Mouse (Mus musculus) liver, embryonic 16.5 days (tissue): ENCODE measurements around the gene Znhit6. TPM values are rescaled to one million over a fixed set of nuclear protein-coding genes. Genes with fewer than 3 reads are reported as not detected.
A peak's percentile ranks its signal among the peaks of the same experiment; 100 is the strongest.

ENCODE experiments used
- ATAC-seq: fragments of 200-750 bp; cut with Nextera tagmentation; 2 replicates; pipeline ENCODE4 v1.8.0; 2017; ENCODE audit warnings: low read depth, mild to moderate bottlenecking, moderate number of reproducible peaks, moderate library complexity
- H3K27ac ChIP-seq: fragments of 300-500 bp; sonication (generic); 2 replicates; pipeline ENCODE4 v1.5.1; 2014; ENCODE audit warnings: mild to moderate bottlenecking, low read length
- H3K27me3 ChIP-seq: fragments of 300-500 bp; sonication (generic); 2 replicates; pipeline ENCODE4 v1.6.1; 2014; ENCODE audit warnings: low read depth, low read length, mixed read lengths; ENCODE audit not compliant: control insufficient read depth, insufficient read depth
- H3K36me3 ChIP-seq: fragments of 300-500 bp; sonication (generic); 2 replicates; pipeline ENCODE4 v1.6.1; 2014; ENCODE audit warnings: mild to moderate bottlenecking; ENCODE audit not compliant: control insufficient read depth, insufficient read depth
- H3K4me1 ChIP-seq: fragments of 300-500 bp; sonication (generic); 2 replicates; pipeline ENCODE4 v1.6.1; 2014; ENCODE audit warnings: low read depth, low read length, mixed read lengths; ENCODE audit not compliant: control insufficient read depth
- H3K4me2 ChIP-seq: fragments of 300-500 bp; sonication (generic); 2 replicates; pipeline ENCODE4 v1.6.1; 2014; ENCODE audit warnings: low read depth, low read length, mixed read lengths
- H3K4me3 ChIP-seq: fragments of 300-500 bp; sonication (generic); 2 replicates; pipeline ENCODE4 v1.5.1; 2014; ENCODE audit warnings: low read depth, mild to moderate bottlenecking, low read length
- H3K9ac ChIP-seq: fragments of 300-500 bp; sonication (generic); 2 replicates; pipeline ENCODE4 v1.6.1; 2014; ENCODE audit warnings: low read depth, low read length
- H3K9me3 ChIP-seq: fragments of 300-500 bp; sonication (generic); replicated peaks from 2 replicates; pipeline ENCODE4 v1.6.1; 2016; ENCODE audit warnings: low read length; ENCODE audit not compliant: control insufficient read depth
- WGBS: fragments of 180-500 bp; shearing (Covaris S2); extraction: QIAGEN DNeasy Blood & Tissue Kit; methylation state at CpG from one replicate; pipeline ENCODE4 v1.1.7; 2014; ENCODE audit not compliant: insufficient replicate concordance; 5-methylcytosine and 5-hydroxymethylcytosine counted together
- polyA plus RNA-seq: library from polyadenylated mRNA; unstranded; fragments of >200 nt; fragmentation: Nextera tagmentation; extraction: Ambion mirVana; gene quantifications from 2 replicates; pipeline ENCODE4 v1.2.1, GENCODE M21; 2015

The Znhit6 gene
- polyA plus RNA-seq, 1 experiment from 2014 or later = 9.5 TPM

DNA sequence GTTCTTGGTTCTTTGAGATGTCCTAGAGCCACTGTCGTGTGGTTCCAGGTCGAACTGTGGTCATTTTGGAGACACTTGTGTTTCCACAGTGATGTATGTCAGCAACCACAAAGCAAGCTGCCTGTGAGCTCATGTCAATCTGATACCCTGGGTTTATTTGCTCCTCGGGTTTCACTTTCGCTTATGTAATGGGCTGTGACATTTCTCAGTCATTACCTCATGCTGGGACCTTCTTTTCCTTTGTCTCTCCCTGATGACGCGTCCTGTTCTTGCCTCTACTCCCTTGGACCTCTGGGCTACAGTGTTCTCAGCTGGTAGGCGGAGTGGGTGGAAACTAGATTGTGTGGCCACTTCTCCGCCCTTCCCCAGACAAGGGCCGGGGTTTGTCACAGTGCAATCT, 42.3 kb downstream of the Znhit6 start:
- WGBS = 44% methylated on average over 9 of the region's 9 CpGs
- no peak for ATAC-seq
- no peak overlapping the region for H3K4me3 ChIP-seq
- H3K36me3 ChIP-seq = no peaks in the 10 kb centered on the region
- H3K4me1 ChIP-seq = no peaks in the 10 kb centered on the region; the same call in 1 of the 2 replicates
- H3K27ac ChIP-seq = no peak overlapping the region
- no peak overlapping the region for H3K4me2 ChIP-seq
- no peak overlapping the region for H3K9ac ChIP-seq
- H3K27me3 ChIP-seq = no peaks in the 10 kb centered on the region
- no peaks in the 10 kb centered on the region for H3K9me3 ChIP-seq

DNA sequence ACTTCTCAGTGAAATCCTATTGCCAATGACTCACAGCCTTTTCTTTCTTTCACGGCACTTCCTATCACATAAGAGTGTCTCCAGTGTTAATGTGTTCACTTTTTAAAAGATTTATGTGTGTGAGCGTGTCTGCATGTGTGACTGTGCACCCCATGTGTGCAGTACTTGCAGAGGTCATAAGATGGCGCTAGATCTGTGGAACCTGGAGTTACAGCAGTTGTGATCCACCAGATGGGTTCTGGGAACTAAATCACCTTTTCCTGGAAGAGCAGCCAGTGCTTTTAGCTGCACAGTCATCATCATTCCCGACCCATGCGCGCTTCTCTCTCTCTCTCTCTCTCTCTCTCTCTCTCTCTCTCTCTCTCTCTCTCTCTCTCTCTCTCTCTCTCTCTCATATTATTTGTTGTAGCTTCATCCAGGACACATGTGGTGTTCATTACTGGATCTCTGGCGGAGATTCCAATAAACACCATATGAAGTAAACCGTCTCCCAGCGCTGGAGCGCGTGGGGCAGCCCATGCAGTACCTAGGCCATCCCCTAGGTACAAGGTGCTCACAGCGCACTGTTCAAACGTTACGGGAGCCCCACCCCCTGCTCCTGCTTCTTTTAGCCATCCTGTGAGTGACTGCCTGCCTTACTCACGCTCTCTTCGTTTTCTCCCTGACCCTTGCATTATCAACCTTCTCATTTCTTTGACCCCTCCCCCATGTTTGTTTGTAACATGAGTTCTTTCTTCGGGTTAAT, 43.8 kb downstream of the Znhit6 start:
- Histone ChIP-seq H3K4me2 (no peak overlapping the region), H3K9ac (no peak overlapping the region), H3K36me3 (no peaks in the 10 kb centered on the region), H3K27me3 (no peaks in the 10 kb centered on the region), H3K27ac (no peak overlapping the region), H3K4me3 (no peak overlapping the region), H3K4me1 (no peaks in the 10 kb centered on the region; the same call in 1 of the 2 replicates), H3K9me3 (no peaks in the 10 kb centered on the region)
- ATAC-seq = no peak
- WGBS = 75% methylated on average over 17 of the region's 17 CpGs

GRCm38 (mm10) chr3:145621209-145621608, 45.2 kb downstream of the Znhit6 start:
- WGBS = 56% methylated on average over 4 of the region's 4 CpGs
- Histone ChIP-seq H3K36me3 (no peaks in the 10 kb centered on the region), H3K4me2 (no peak overlapping the region), H3K4me1 (no peaks in the 10 kb centered on the region), H3K9me3 (no peaks in the 10 kb centered on the region), H3K27me3 (no peaks in the 10 kb centered on the region), H3K27ac (no peak overlapping the region), H3K4me3 (no peak overlapping the region), H3K9ac (no peak overlapping the region)
- no peak for ATAC-seq

GRCm38 (mm10) chr3:145623047-145623446, 47.0 kb downstream of the Znhit6 start:
- Histone ChIP-seq H3K4me2 (no peak overlapping the region), H3K36me3 (no peaks in the 10 kb centered on the region), H3K27ac (no peak overlapping the region), H3K4me1 (no peaks in the 10 kb centered on the region), H3K9me3 (no peaks in the 10 kb centered on the region), H3K27me3 (no peaks in the 10 kb centered on the region), H3K9ac (no peak overlapping the region), H3K4me3 (no peak overlapping the region)
- no peak for ATAC-seq
- WGBS = 74% methylated on average over 12 of the region's 12 CpGs

GRCm38 (mm10) chr3:145624786-145625185, 48.8 kb downstream of the Znhit6 start:
- no peaks in the 10 kb centered on the region for H3K36me3 ChIP-seq
- H3K27me3 ChIP-seq = no peaks in the 10 kb centered on the region
- H3K4me2 ChIP-seq = no peak overlapping the region
- no peak overlapping the region for H3K27ac ChIP-seq
- ATAC-seq = no peak
- H3K9ac ChIP-seq = no peak overlapping the region
- H3K9me3 ChIP-seq = no peaks in the 10 kb centered on the region
- H3K4me3 ChIP-seq = no peak overlapping the region
- no peaks in the 10 kb centered on the region for H3K4me1 ChIP-seq
- WGBS = 65% methylated on average over 4 of the region's 4 CpGs

DNA sequence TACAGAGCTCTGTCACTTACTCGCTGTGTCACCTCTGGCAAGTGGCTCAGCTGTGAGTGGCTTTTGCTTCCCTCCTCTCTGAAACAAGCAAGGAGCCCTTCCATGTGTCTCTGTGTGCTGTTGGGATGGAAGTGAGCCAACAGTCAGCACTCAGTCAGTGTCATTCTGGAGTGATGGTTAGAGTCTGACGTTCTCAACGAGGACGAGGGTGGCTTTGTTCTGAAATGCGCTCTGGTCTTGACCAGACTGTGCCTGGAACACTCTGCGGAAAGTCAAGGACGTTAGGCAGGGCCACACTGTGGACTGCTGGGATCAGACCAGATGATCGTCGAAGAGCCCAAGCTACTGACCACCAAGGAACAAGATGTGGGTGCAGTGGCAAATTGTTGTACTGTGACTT, 49.5 kb downstream of the Znhit6 start:
- no peak for ATAC-seq
- Histone ChIP-seq H3K9ac (no peak overlapping the region), H3K9me3 (no peaks in the 10 kb centered on the region), H3K4me3 (no peak overlapping the region), H3K36me3 (no peaks in the 10 kb centered on the region), H3K4me1 (no peaks in the 10 kb centered on the region), H3K27me3 (no peaks in the 10 kb centered on the region), H3K27ac (no peak overlapping the region), H3K4me2 (no peak overlapping the region)
- 63% methylated on average over 9 of the region's 9 CpGs for WGBS

GRCm38 (mm10) chr3:145626063-145626462, 50.1 kb downstream of the Znhit6 start:
- H3K9ac ChIP-seq = no peak overlapping the region
- H3K9me3 ChIP-seq = no peaks in the 10 kb centered on the region
- H3K27ac ChIP-seq = no peak overlapping the region
- 0 out of 2 replicates have a peak, but pooled peaks have one; percentile 41 for ATAC-seq
- no peak overlapping the region for H3K4me2 ChIP-seq
- no peak overlapping the region for H3K4me3 ChIP-seq
- 68% methylated on average over 1 of the region's 1 CpGs for WGBS
- no peaks in the 10 kb centered on the region for H3K4me1 ChIP-seq
- H3K27me3 ChIP-seq = no peaks in the 10 kb centered on the region
- H3K36me3 ChIP-seq = no peaks in the 10 kb centered on the region

DNA sequence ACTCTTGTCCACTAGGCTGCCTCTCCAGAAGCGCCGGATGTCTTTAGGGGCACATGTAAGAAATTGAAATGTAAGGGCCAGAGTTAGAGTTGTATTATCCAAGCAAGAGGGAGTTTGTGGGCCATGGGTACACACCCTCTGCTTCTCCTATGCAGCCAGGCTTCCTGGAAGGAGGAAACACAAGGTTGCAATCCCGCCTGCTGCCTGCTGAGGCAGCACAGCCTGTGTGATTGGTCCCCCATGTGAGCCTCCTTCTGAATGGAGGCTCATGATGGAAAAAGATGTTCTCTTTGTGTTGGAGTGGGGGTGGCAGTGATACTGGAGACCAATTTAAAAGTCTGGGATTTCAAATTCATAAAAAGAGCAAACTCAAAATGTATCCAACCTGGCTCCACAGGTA, 51.8 kb downstream of the Znhit6 start:
- H3K9ac ChIP-seq = no peak overlapping the region
- H3K4me2 ChIP-seq = no peak overlapping the region
- WGBS = 61% methylated on average over 3 of the region's 3 CpGs
- no peak overlapping the region for H3K27ac ChIP-seq
- no peaks in the 10 kb centered on the region for H3K4me1 ChIP-seq
- H3K4me3 ChIP-seq = no peak overlapping the region
- ATAC-seq = no peak
- H3K36me3 ChIP-seq = no peaks in the 10 kb centered on the region
- no peaks in the 10 kb centered on the region for H3K9me3 ChIP-seq
- H3K27me3 ChIP-seq = no peaks in the 10 kb centered on the region

DNA sequence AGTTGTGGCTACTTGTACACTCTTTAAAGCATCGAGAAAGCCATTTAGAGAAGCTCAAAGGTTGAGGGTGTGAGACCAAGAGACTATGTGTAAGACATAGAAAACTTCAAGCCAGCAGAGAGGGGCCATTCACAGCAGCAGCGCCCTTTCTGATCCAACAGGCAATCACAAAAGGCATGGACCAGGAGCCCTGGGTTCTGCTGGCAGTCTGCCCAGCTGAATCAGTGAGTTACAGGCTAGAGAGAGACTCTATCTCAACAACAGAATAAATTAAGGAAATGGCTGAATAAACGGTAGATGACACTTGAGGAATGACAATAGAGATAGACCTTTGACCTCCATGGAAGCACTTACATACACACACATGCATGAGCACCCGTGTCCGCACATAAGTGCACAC, 52.6 kb downstream of the Znhit6 start:
- Histone ChIP-seq H3K9me3 (no peaks in the 10 kb centered on the region), H3K4me2 (no peak overlapping the region), H3K36me3 (no peaks in the 10 kb centered on the region), H3K4me1 (no peaks in the 10 kb centered on the region), H3K27me3 (no peaks in the 10 kb centered on the region), H3K4me3 (no peak overlapping the region), H3K9ac (no peak overlapping the region), H3K27ac (no peak overlapping the region)
- ATAC-seq = no peak
- 53% methylated on average over 5 of the region's 5 CpGs for WGBS
